Mouse (Mus musculus) gastrocnemius, postnatal 36 days (tissue): ENCODE results near the gene Tifab. TPM values are rescaled to one million over a fixed set of nuclear protein-coding genes. Genes with fewer than 3 reads are reported as not detected.

ENCODE experiments used
- DNase-seq, 2 experiments: peaks; one replicate each; pipeline ENCODE4 v3.0.0; 2022
- intact Hi-C: fragments of 180-260 bp; cut with DNase I; formaldehyde crosslinking; loops from one replicate; pipeline ENCODE4 v1.15.1; 2025
- total RNA-seq, 2 experiments: library from RNA; stranded (reverse); gene quantifications; 2 replicates each; pipeline ENCODE4 v1.2.3; 2021

Tifab gene
- total RNA-seq, 2 experiments from 2014 or later, result 0.18 to 0.35 TPM

- intact Hi-C loops, result loop anchor here (2.0 kb wide), 1 partner anchor 47 kb away; no protein-coding TSS in a partner anchor
- DNase-seq, result no peak
Measured at GRCm38 (mm10) chr13:56144021-56144420, 34.7 kb downstream of the Tifab start.

- intact Hi-C loops, result no loop called here
- no peak for DNase-seq
Measured at GRCm38 (mm10) chr13:56143151-56143513, 35.6 kb downstream of the Tifab start.

- DNase-seq, result no peak
- intact Hi-C loops, result no loop called here
Measured at GRCm38 (mm10) chr13:56142382-56143150, 36.1 kb downstream of the Tifab start.

- DNase-seq, result no peak
- intact Hi-C loops, result no loop called here
Measured at GRCm38 (mm10) chr13:56139167-56139751, 39.4 kb downstream of the Tifab start.

GRCm38 (mm10) chr13:56136200-56136599, 42.5 kb downstream of the Tifab start, which contains the start of gene H2afy:
TSS of gene H2afy (minus strand) at chr13:56136361.
- intact Hi-C loops, result no loop called here
- no peak for DNase-seq

GRCm38 (mm10) chr13:56135231-56136052, 43.2 kb downstream of the Tifab start:
- intact Hi-C loops, result no loop called here
- DNase-seq, result peak; percentile 83 to 86

- DNase-seq, result no peak
- intact Hi-C loops, result no loop called here
Measured at GRCm38 (mm10) chr13:56134631-56135181, 44.0 kb downstream of the Tifab start.

- intact Hi-C loops, result no loop called here
- no peak for DNase-seq
Measured at GRCm38 (mm10) chr13:56134031-56134430, 44.7 kb downstream of the Tifab start.

- intact Hi-C loops, result no loop called here
- no peak for DNase-seq
Measured at GRCm38 (mm10) chr13:56132941-56133340, 45.7 kb downstream of the Tifab start.

- no peak for DNase-seq
- intact Hi-C loops, result no loop called here
Measured at GRCm38 (mm10) chr13:56132326-56132936, 46.3 kb downstream of the Tifab start.

- no peak for DNase-seq
- intact Hi-C loops, result no loop called here
Measured at GRCm38 (mm10) chr13:56130544-56130943, 48.1 kb downstream of the Tifab start.

GRCm38 (mm10) chr13:56129578-56129977, 49.1 kb downstream of the Tifab start:
- intact Hi-C loops, result no loop called here
- DNase-seq, result no peak

- no peak for DNase-seq
- intact Hi-C loops, result no loop called here
Measured at GRCm38 (mm10) chr13:56129014-56129413, 49.7 kb downstream of the Tifab start.

GRCm38 (mm10) chr13:56125632-56126031, 53.1 kb downstream of the Tifab start:
- no peak for DNase-seq

More at GRCm38 (mm10) chr13:56125632-56126031, 53.1 kb downstream of the Tifab start:
- intact Hi-C loops, result no loop called here

Other genes with a start within 250 kb of the Tifab start
- gene H2afy, start 42.5 kb downstream of the Tifab start, total RNA-seq, result 10 to 100 TPM; 57.5 to 69.3 TPM
- gene Neurog1, start 73.3 kb upstream of the Tifab start, total RNA-seq, result not detected
- 10 to 100 TPM; 43.4 to 63.2 TPM for gene Cxcl14, start 117.7 kb upstream of the Tifab start, total RNA-seq
- gene Gm3045, start 247.7 kb upstream of the Tifab start, total RNA-seq, result not detected